Mouse (Mus musculus): ENCODE measurements around the gene Ppm1e. TPM values are rescaled to one million over a fixed set of nuclear protein-coding genes. Genes with fewer than 3 reads are reported as not detected.

The Ppm1e gene
- total and polyA plus RNA-seq, 2 experiments from 2014 or later = 4.3 to 10.3 TPM

DNA sequence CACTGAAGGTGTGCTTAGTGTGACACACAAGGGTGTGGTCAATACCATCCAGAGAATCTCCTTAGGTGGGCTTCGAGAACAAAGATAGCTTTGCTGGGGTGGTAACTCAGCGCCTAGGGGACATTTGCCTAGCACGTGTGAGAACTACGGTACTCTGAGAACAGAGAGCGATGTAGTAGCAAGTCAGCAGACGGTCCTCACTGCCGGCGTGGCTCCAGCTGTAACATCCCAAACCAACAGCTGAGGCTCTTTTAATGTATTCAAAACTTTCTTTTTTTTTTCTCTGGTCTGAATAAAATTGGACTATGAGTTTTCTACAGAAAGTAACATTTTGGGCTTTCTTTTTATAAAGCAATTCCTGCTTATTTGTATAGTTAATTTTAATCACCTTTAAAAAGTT lies 36.3 kb downstream of the Ppm1e start:
- DNase-seq (ENCODE audit: low spot score) = no peak
- Histone ChIP-seq H3K27me3 (ENCODE audit: control insufficient read depth, insufficient read depth, low read length) (no peaks in the 10 kb centered on the region), H3K27ac (ENCODE audit: low read depth) (no peak overlapping the region), H3K4me3 (ENCODE audit: low read depth, low read length) (no peak overlapping the region), H3K9me3 (replicated peaks; ENCODE audit: control insufficient read depth, low read length) (no peaks in the 10 kb centered on the region), H3K4me1 (ENCODE audit: control insufficient read depth, insufficient read depth) (peaks cover 9% of the 10 kb centered on the region), H3K9ac (replicated peaks; ENCODE audit: low read depth, low read length) (no peak overlapping the region), H3K4me2 (ENCODE audit: low read depth, low read length) (no peak overlapping the region), H3K36me3 (replicated peaks; ENCODE audit: control insufficient read depth, insufficient read depth, low read length) (no peaks in the 10 kb centered on the region)
- no peak for ATAC-seq (ENCODE audit: insufficient read depth, low read depth)
- TF ChIP-seq CTCF (IDR thresholded peaks at IDR 0.05; ENCODE audit: low read depth) = no peak
- TF ChIP-seq EP300 (IDR thresholded peaks at IDR 0.05; ENCODE audit: low read depth) = no peak
- WGBS = 67% methylated on average over 8 of the region's 8 CpGs

GRCm38 (mm10) chr11:87320007-87320406 lies 38.8 kb downstream of the Ppm1e start:
- ATAC-seq (ENCODE audit: insufficient read depth, low read depth) = no peak
- WGBS = 57% methylated on average over 5 of the region's 5 CpGs
- no peak for TF ChIP-seq EP300 (IDR thresholded peaks at IDR 0.05; ENCODE audit: low read depth)
- no peak for TF ChIP-seq CTCF (IDR thresholded peaks at IDR 0.05; ENCODE audit: low read depth)

GRCm38 (mm10) chr11:87318956-87319708 lies 39.7 kb downstream of the Ppm1e start:
- H3K9me3 ChIP-seq (replicated peaks; ENCODE audit: control insufficient read depth, low read length) = no peaks in the 10 kb centered on the region
- no peak overlapping the region for H3K4me2 ChIP-seq (ENCODE audit: low read depth, low read length)
- DNase-seq (ENCODE audit: low spot score) = peak; percentile 32
- H3K4me1 ChIP-seq (ENCODE audit: control insufficient read depth, insufficient read depth) = peaks cover 9% of the 10 kb centered on the region
- no peaks in the 10 kb centered on the region for H3K36me3 ChIP-seq (replicated peaks; ENCODE audit: control insufficient read depth, insufficient read depth, low read length)
- H3K27me3 ChIP-seq (ENCODE audit: control insufficient read depth, insufficient read depth, low read length) = no peaks in the 10 kb centered on the region
- H3K27ac ChIP-seq (ENCODE audit: low read depth) = peak overlapping the region; percentile 27
- WGBS = 68% methylated on average over 9 of the region's 9 CpGs
- H3K9ac ChIP-seq (replicated peaks; ENCODE audit: low read depth, low read length) = no peak overlapping the region
- TF ChIP-seq CTCF (IDR thresholded peaks at IDR 0.05; ENCODE audit: low read depth) (no peak), EP300 (IDR thresholded peaks at IDR 0.05; ENCODE audit: low read depth) (no peak)
- H3K4me3 ChIP-seq (ENCODE audit: low read depth, low read length) = no peak overlapping the region
- no peak for ATAC-seq (ENCODE audit: insufficient read depth, low read depth)

More at GRCm38 (mm10) chr11:87320007-87320406, 38.8 kb downstream of the Ppm1e start:
- H3K4me1 ChIP-seq (ENCODE audit: control insufficient read depth, insufficient read depth) = peaks cover 9% of the 10 kb centered on the region
- no peak overlapping the region for H3K27ac ChIP-seq (ENCODE audit: low read depth)
- H3K36me3 ChIP-seq (replicated peaks; ENCODE audit: control insufficient read depth, insufficient read depth, low read length) = no peaks in the 10 kb centered on the region
- H3K4me3 ChIP-seq (ENCODE audit: low read depth, low read length) = no peak overlapping the region
- no peaks in the 10 kb centered on the region for H3K27me3 ChIP-seq (ENCODE audit: control insufficient read depth, insufficient read depth, low read length)
- H3K9ac ChIP-seq (replicated peaks; ENCODE audit: low read depth, low read length) = no peak overlapping the region
- DNase-seq (ENCODE audit: low spot score) = no peak
- H3K9me3 ChIP-seq (replicated peaks; ENCODE audit: control insufficient read depth, low read length) = no peaks in the 10 kb centered on the region
- no peak overlapping the region for H3K4me2 ChIP-seq (ENCODE audit: low read depth, low read length)

DNA sequence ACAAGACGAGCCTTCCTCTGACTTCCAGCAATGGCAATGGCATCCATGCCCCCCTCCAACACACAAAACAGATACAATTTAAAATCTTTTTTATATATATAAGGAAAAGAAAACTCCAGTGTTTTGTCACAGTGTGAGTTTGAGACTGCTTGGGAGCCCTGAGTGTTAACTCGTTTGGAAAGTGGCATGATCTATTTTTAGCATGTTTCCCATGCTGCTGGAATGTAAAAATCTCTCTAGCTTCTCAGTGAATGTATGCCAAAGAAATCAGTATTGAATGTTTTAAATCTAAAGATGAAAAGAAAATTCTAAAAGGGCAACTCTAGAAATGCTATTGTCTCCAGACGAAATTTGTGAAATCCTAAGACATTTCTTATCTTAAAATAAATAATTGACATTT lies 45.3 kb downstream of the Ppm1e start:
- DNase-seq (ENCODE audit: low spot score) = peak; percentile 75
- H3K27ac ChIP-seq (ENCODE audit: low read depth) = peak overlapping the region; percentile 89
- H3K4me2 ChIP-seq (ENCODE audit: low read depth, low read length) = no peak overlapping the region

DNA sequence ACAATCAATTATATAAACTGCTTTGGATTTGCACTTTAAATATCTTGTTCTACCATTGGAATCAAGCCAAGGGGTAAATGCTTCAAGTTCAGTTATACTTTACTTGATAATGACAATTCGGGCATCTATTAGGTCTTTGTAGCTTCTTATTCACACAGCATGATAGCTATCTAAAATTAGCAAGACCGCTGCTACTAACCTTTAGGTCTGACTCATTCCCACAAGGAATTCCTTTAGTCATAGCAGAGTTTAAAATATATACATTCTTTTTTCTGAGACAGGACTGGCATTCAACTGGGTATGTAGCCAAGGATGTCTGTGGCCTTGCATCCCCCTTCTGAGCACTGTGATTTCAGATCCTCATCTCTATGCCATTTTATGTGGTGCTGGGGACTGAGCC lies 48.5 kb downstream of the Ppm1e start:
- no peaks in the 10 kb centered on the region for H3K9me3 ChIP-seq (replicated peaks; ENCODE audit: control insufficient read depth, low read length)
- H3K36me3 ChIP-seq (replicated peaks; ENCODE audit: control insufficient read depth, insufficient read depth, low read length) = no peaks in the 10 kb centered on the region
- no peak overlapping the region for H3K4me2 ChIP-seq (ENCODE audit: low read depth, low read length)
- peak overlapping the region; percentile 15; the same call in 1 of the 2 replicates for H3K27ac ChIP-seq (ENCODE audit: low read depth)
- WGBS = 34% methylated on average over 2 of the region's 2 CpGs
- H3K4me1 ChIP-seq (ENCODE audit: control insufficient read depth, insufficient read depth) = peaks cover 16% of the 10 kb centered on the region
- no peak overlapping the region for H3K9ac ChIP-seq (replicated peaks; ENCODE audit: low read depth, low read length)
- no peak for ATAC-seq (ENCODE audit: insufficient read depth, low read depth)
- TF ChIP-seq CTCF (IDR thresholded peaks at IDR 0.05; ENCODE audit: low read depth) (no peak), EP300 (IDR thresholded peaks at IDR 0.05; ENCODE audit: low read depth) (no peak)
- DNase-seq (ENCODE audit: low spot score) = no peak
- H3K27me3 ChIP-seq (ENCODE audit: control insufficient read depth, insufficient read depth, low read length) = no peaks in the 10 kb centered on the region
- no peak overlapping the region for H3K4me3 ChIP-seq (ENCODE audit: low read depth, low read length)

More for the DNA sequence above, 45.3 kb downstream of the Ppm1e start:
- no peaks in the 10 kb centered on the region for H3K36me3 ChIP-seq (replicated peaks; ENCODE audit: control insufficient read depth, insufficient read depth, low read length)
- no peak for ATAC-seq (ENCODE audit: insufficient read depth, low read depth)
- no peak overlapping the region for H3K4me3 ChIP-seq (ENCODE audit: low read depth, low read length)
- 18% methylated on average over 3 of the region's 3 CpGs for WGBS
- TF ChIP-seq EP300 (IDR thresholded peaks at IDR 0.05; ENCODE audit: low read depth) (no peak), CTCF (IDR thresholded peaks at IDR 0.05; ENCODE audit: low read depth) (no peak)
- H3K27me3 ChIP-seq (ENCODE audit: control insufficient read depth, insufficient read depth, low read length) = no peaks in the 10 kb centered on the region
- H3K9ac ChIP-seq (replicated peaks; ENCODE audit: low read depth, low read length) = no peak overlapping the region
- peaks cover 16% of the 10 kb centered on the region for H3K4me1 ChIP-seq (ENCODE audit: control insufficient read depth, insufficient read depth)
- H3K9me3 ChIP-seq (replicated peaks; ENCODE audit: control insufficient read depth, low read length) = no peaks in the 10 kb centered on the region

Measured in heart, postnatal 0 days (tissue).